Mouse (Mus musculus) gastrocnemius, postnatal 36 days (tissue): ENCODE results near the gene Doc2a. TPM values are rescaled to one million over a fixed set of nuclear protein-coding genes. Genes with fewer than 3 reads are reported as not detected.
A peak's percentile ranks its signal among the peaks of the same experiment; 100 is the strongest.

Experiments used
- DNase-seq, 2 experiments: peaks; one replicate each; pipeline ENCODE4 v3.0.0; 2022
- intact Hi-C: fragments of 180-260 bp; cut with DNase I; formaldehyde crosslinking; loops from one replicate; pipeline ENCODE4 v1.15.1; 2025
- long read RNA-seq, 2 experiments: library from polyadenylated mRNA; stranded (forward); transcript quantifications; one replicate each; pipeline ENCODE4 v2.0.0; 2021
- total RNA-seq, 2 experiments: library from RNA; stranded (reverse); gene quantifications; 2 replicates each; pipeline ENCODE4 v1.2.3; 2021

Doc2a gene
- not detected for total RNA-seq
- long read RNA-seq, experiment 1 = 0 reads
- long read RNA-seq, experiment 2 = 0 reads

GRCm38 (mm10) chr7:126847116-126847420 is at the start of gene Doc2a:
Gene Doc2a (plus strand): TSS chr7:126847416.
- peak in 1 of 2 experiments; percentile 6 for DNase-seq
- intact Hi-C loops = no loop called here

DNA sequence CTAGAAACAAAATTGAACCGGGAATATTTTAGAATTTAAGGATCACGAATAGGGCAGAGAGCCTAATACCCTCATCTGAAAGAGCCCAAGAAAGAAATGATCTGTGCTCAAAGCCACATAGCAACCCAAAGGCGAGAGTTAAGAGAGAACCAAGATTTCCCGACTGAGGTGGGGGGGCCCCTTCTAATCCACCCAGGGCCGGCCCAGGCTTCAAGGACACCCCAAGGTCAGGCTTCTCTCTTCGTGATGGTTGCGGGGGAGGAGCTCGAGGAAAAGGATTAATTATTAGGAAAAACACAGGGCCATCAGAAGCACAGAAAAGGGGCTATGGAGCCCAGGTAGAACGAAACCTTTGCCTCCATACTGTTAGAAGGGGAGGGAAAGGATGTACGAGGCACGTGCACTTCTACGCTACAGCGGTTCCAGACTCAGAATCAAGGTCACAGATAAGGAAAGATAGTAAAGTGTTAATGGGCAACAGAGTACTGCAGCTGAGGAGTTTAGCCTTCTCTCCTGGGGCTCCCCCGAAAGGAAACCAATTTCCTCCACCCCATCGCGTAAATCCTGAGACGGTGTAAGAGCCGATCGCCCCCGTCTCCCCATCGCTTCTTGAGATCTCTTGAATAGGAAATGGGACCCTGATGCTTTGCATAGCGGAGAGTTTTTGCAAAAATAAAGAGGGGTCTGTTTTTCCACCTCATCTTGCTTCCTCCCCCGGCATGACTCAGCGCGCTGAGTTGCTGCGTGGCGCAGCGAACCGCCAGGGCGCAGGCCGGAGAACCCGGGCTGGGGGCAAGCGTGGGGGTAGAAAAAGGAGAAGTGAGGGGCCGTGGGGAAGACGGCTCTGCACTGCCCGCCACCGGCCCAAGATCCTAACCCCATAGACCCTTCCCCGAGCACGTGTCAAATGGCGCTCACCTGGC is 48.8 kb upstream of the Doc2a start:
- peak in 1 of 2 experiments; percentile 31 for DNase-seq
- intact Hi-C loops = no loop called here

GRCm38 (mm10) chr7:126799050-126799467 is 48.2 kb upstream of the Doc2a start:
- intact Hi-C loops = no loop called here
- DNase-seq = peak; percentile 88 to 95

DNA sequence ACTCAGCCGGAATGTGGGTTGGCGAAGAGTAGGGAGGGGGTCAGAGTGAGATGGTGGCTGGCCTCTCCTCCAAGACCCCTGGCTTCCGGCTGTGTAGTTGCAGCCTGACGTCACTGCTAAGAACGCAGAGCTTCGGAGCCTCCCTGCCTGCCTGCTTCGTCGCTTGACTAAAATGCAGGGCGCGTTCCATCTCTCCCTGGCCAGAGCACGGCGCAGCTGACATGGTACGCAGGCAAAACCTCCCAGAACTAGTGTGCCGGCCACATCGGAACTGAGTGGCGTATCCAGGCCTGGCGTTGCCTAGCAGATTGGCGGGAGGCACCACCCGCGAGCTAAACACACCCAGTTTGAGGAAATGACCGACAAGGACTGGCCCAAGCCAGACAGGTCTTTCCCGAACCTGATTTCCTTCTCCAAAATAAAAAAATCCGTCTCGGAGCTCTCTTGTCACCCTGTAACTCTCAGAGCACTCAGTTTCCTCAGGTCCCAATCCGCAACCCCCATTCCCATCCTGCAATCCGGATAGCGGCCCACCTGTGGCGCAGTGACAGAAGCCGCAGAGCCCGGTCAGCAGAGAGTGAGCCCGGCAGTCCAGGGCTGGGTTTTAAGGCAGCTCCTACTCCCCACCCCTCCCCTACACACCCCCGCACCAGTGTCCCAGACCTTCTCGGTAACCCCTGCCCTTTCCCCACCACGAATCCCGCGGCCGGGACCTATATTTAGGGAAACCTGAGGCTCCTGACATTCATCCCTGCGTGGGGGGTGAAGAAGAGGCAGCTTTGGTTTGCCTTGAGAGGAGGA is 47.5 kb upstream of the Doc2a start:
- DNase-seq = peak; percentile 74
- intact Hi-C loops = loop anchor here (5.0 kb wide), 1 partner anchor 413 kb away; no protein-coding TSS in a partner anchor

- no peak for DNase-seq
Measured at GRCm38 (mm10) chr7:126800269-126801056, 46.8 kb upstream of the Doc2a start.

GRCm38 (mm10) chr7:126801057-126801422 is 46.2 kb upstream of the Doc2a start:
- intact Hi-C loops = loop anchor here (5.0 kb wide), 1 partner anchor 411 kb away; no protein-coding TSS in a partner anchor
- no peak for DNase-seq

More at GRCm38 (mm10) chr7:126800269-126801056, 46.8 kb upstream of the Doc2a start:
- intact Hi-C loops = loop anchor here (5.0 kb wide), 1 partner anchor 412 kb away; no protein-coding TSS in a partner anchor

GRCm38 (mm10) chr7:126802134-126802889 is 44.9 kb upstream of the Doc2a start:
- DNase-seq = peak; percentile 64 to 65
- intact Hi-C loops = loop anchor here (5.0 kb wide), 1 partner anchor 410 kb away; no protein-coding TSS in a partner anchor

GRCm38 (mm10) chr7:126803181-126803580 is 44.0 kb upstream of the Doc2a start:
- intact Hi-C loops = loop anchor here (5.0 kb wide), 1 partner anchor 409 kb away; no protein-coding TSS in a partner anchor
- no peak for DNase-seq

GRCm38 (mm10) chr7:126803751-126804150 is 43.5 kb upstream of the Doc2a start:
- no peak for DNase-seq
- intact Hi-C loops = loop anchor here (5.0 kb wide), 1 partner anchor 409 kb away; no protein-coding TSS in a partner anchor

- no peak for DNase-seq
- intact Hi-C loops = no loop called here
Measured at GRCm38 (mm10) chr7:126806956-126807355, 40.3 kb upstream of the Doc2a start.

GRCm38 (mm10) chr7:126807405-126807804 is 39.8 kb upstream of the Doc2a start:
- intact Hi-C loops = no loop called here
- no peak for DNase-seq

- intact Hi-C loops = no loop called here
- DNase-seq = peak; percentile 79 to 83
Measured at GRCm38 (mm10) chr7:126808703-126809455, 38.3 kb upstream of the Doc2a start.

DNA sequence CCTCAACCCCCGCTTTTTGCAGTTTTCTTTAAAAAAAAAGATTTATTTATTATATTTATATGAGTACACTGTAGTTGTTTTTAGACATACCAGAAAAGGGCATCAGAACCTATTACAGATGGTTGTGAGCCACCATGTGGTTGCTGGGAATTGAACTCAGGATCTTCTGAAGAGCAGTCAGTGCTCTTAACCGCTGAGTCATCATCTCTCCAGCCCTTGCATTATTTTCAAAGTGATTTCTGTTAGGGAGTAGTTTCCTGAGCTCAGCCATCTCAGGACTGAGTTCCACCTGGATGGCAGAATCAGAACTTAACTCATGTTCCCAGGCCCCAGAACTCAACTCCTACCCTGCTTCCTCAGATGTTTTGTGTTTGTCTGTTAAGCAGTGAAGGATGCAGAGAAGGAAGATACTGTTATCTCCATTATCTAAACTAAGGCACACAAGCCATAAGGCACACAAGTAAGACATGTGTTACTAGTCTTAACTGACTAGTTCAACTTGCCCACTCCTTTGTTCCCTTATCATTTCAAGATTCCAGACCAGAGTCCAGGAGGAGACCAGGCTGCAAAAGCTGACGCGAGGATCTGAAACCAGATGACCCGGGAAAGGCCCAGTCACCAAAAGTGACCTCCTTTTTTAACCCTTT is 37.4 kb upstream of the Doc2a start:
- no peak for DNase-seq
- intact Hi-C loops = no loop called here

DNA sequence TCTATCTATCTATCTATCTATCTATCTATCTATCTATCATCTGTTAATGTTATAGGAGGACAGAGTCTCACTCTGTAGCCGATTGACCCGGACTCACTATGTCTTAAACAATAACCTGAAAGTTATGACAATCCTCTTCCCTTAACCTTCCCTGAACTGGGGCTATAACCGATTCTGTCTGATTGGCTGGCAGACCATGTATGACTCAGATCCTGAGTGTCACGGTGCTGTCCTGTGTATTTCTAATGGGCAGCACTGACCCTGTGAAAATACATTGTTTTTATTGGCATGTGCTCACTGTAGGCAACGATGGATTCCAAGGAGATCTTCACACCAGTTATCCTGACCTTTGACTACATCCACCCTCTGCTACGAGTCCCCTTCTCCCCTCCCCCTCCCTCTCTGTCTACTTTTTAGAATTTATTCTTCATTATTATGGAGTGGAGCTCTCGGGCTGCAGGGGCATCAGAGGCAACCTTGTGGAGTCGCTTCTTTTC is 31.4 kb upstream of the Doc2a start:
- peak in 1 of 2 experiments; percentile 6 for DNase-seq
- intact Hi-C loops = no loop called here

DNA sequence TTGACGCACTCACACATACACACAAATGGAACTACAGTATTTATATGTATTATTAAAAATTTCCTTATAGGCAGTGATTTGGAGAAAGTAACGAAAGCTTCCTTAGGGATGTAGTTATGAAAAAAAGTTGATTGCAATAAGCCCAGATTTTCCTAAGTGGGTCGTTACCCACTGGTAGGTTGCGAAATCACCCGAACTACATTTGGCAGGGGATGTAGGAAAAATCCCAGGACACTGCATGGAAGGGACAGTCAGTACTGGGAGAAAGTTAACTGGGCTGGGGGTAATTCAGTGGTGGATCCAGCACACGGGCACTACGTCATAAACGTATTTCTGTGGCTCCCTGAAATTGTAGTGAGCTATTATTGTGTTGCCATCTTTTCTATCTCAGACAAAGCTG is 30.7 kb upstream of the Doc2a start:
- intact Hi-C loops = no loop called here
- peak in 1 of 2 experiments; percentile 9 for DNase-seq

DNA sequence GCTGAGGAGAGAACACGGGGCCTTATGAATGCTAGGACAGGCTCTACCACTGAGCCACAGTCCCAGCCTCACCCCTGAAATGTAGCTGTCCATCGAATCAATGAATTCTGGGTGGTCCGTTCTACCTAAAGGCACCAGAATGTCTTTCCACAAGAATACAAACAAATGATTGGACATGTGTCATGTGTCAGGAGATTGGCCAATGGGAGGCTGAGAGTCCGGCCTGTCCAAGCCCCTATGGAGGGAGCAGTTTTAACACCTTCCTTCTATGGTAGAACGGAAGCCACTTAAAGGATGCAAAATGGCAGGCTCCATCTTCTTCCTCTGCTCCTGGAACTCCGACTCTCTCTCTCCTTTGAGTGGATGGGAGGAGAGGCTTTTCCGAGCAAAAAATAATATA is 29.6 kb upstream of the Doc2a start:
- intact Hi-C loops = no loop called here
- peak in 1 of 2 experiments; percentile 2 for DNase-seq

DNA sequence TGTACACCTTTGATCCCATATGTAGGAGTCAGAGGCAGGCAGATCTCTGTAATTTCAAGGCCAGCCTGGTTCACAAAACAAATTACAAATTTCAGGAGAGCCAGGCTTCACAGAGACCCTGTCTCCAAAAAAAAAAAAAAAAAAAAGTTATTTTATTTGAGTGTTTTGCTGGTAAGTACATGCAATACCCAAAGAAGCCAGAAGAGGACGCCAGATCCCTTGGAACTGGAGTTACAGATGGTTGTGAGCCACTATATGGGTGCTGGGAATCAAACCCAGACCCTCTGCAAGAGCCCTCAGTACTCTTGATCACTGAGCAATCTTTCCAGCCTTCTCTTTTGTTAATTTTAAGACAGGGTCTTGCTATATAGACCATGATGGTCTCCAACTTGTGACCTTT is 28.4 kb upstream of the Doc2a start:
- intact Hi-C loops = no loop called here
- DNase-seq = no peak
